Mouse (Mus musculus): ENCODE results near the gene N4bp2l2. TPM values are rescaled to one million over a fixed set of nuclear protein-coding genes. Genes with fewer than 3 reads are reported as not detected.

The N4bp2l2 gene
- total RNA-seq, 2 experiments from 2014 or later = 29.0 to 42.2 TPM

- DNase-seq = no peak
Measured at GRCm38 (mm10) chr5:150561376-150561775, 104.6 kb downstream of the N4bp2l2 start.

- DNase-seq = no peak
Measured at GRCm38 (mm10) chr5:150560851-150561250, 105.1 kb downstream of the N4bp2l2 start.

GRCm38 (mm10) chr5:150559519-150560103, 106.4 kb downstream of the N4bp2l2 start:
- DNase-seq = no peak

Other genes with a start within 250 kb of the N4bp2l2 start
- gene Zar1l, start 148.0 kb downstream of the N4bp2l2 start, total RNA-seq (2021) = not detected
- gene Brca2, start 143.6 kb downstream of the N4bp2l2 start, total RNA-seq (2021) = 1 to 10 TPM; 6.1 to 6.5 TPM
- 1 to 10 TPM; 1.8 to 2.9 TPM for gene N4bp2l1, start 69.0 kb downstream of the N4bp2l2 start, total RNA-seq (2021)
- 10 to 100 TPM; 23.6 to 31.9 TPM for gene Pds5b, start 7.6 kb upstream of the N4bp2l2 start, total RNA-seq (2021)